Mouse (Mus musculus) gastrocnemius, postnatal 10 days (tissue): ENCODE measurements around the gene Tipin. TPM values are rescaled to one million over a fixed set of nuclear protein-coding genes. Genes with fewer than 3 reads are reported as not detected.
A peak's percentile ranks its signal among the peaks of the same experiment; 100 is the strongest.
"Not testable (repeated sequence)": the region's sequence is repeated elsewhere in the genome, so short reads cannot be mapped to it uniquely, and the experiment has no call there.

Source experiments
- DNase-seq: peaks from one replicate; pipeline ENCODE4 v3.0.0; 2021; ENCODE audit warnings: mixed read lengths
- total RNA-seq, 2 experiments: library from RNA; stranded (reverse); gene quantifications; 2 replicates each; pipeline ENCODE4 v1.2.3; 2021

Gene Tipin
- total RNA-seq, 2 experiments from 2014 or later: 19.2 to 24.3 TPM

- no peak for DNase-seq
These were observed 10.1 kb upstream of the Tipin start for GRCm38 (mm10) chr9:64271249-64271648.

DNA sequence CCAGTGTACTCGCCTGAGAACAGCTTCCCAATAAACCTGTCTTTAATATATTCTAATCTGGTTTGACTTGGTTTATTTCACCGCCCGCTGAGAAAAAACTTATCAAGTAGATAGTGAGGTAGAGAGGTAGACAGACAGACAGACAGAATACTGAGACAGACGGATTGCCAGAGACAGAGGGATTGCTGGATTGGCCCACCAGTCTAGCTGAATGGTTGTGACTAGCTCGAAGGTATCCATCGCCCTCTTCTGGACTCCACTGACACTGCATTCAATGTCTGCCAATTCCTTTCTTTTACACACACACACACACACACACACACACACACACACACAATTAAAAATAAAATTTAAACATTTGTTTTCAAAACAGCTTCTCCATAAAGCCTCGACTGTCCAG, 8.8 kb upstream of the Tipin start:
- peak; percentile 40 for DNase-seq

DNA sequence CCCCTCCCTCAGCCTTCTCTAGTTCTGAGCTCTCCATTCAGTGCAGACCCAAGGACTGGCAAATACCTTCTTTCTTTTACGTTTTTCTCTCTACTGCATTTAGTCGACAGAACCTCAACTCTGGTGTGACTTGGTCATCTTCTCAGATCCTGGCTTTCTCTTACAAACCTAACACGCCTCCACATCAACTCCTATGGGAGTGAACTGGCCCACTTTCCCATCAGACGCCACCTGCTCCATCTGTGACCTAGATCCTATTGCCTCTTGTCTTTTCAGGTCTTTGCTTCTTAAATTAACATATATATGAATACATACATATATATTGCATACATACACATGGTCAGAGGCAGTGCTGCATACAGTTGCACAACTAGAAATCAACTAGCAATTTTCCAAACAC, 7.6 kb upstream of the Tipin start:
- no peak for DNase-seq

DNA sequence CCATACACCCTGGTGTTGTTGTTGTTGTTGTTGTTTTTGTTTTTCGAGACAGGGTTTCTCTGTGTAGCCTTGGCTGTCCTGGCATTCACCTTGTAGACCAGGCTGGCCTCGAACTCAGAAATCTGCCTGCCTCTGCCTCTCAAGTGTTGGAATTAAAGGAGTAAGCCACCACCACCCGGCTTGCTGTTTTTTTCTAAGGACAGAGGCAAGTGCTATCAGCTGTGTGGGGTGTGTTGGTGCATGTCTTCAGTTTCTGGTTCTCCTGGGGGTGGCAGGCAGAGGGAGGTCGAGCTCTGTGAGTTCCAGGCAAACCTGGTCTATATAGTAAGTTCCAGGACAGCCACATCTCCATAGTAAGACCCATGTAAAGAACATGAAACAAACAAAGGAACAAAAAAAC, 7.1 kb upstream of the Tipin start:
- no peak for DNase-seq

DNA sequence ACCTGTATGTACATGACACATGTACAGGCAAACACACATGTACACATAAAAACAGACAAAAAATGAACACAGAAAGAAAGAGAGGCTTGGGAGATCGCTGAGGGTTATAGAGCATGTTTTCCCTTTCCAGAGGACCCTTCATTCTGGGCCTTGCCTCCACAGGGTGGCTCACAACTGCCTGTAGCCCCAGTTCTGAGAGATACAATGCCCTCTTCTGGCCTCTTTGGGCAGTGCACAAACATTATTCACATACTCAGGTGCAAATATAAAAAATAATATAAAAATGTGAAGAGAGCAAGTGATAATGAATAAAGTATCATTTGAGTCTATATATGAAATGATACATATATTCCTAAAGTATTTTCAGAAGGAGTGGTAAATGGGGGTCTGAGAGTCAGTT, 6.5 kb upstream of the Tipin start:
- no peak for DNase-seq

GRCm38 (mm10) chr9:64277706-64278105, 3.7 kb upstream of the Tipin start:
- DNase-seq: peak; percentile 72

DNA sequence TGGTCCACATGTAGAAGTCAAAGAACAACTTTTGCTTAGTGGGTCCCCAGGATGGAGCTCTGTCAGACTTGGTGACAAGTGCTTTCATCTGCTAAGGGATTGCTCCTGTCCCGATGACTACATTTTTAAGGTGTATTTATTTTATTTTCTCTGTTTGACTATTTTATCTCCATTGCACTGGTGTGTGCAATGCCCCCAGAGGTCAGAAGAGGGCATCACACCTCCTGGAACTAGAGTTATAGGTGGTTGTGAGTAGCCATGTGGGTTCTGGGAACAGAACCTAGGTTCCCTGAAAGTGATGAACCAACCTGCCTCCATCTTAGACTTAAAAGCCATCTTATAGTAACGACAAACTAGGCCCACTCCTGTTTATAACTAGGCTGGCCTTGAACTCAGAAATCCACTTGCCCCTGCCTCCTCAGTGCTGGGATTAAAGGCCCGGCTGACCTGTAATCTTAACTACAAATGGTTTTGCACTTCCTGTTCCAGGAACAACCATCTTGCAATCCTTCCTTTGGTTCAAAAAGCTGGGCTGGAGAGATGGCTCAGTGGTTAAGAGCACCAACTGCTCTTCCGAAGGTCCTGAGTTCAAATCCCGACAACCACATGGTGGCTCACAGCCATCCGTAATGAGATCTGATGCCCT, 2.6 kb upstream of the Tipin start:
- no peak for DNase-seq

DNA sequence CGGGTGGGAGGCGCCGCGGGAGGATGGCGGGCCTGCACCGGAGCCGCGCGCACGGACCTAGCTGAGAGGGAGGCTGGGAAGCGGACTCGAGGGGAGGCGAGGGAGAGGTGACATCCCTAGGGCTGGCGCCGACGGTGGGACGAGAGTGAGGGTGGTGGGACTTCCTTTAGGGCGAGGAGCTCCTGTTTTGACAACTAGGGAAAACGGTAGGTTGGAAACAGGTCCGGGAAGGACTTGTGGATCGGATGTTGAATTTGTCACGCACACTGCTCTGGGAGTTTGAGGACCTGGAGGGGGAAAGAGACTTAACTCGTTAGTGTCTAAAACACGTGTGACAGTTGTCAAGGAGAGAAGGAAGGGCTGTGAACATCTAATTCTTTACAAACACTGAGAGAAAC, 399 bp downstream of the Tipin start:
- no peak for DNase-seq

- no peak for DNase-seq
These were observed 1.1 kb downstream of the Tipin start for GRCm38 (mm10) chr9:64282404-64282987.

DNA sequence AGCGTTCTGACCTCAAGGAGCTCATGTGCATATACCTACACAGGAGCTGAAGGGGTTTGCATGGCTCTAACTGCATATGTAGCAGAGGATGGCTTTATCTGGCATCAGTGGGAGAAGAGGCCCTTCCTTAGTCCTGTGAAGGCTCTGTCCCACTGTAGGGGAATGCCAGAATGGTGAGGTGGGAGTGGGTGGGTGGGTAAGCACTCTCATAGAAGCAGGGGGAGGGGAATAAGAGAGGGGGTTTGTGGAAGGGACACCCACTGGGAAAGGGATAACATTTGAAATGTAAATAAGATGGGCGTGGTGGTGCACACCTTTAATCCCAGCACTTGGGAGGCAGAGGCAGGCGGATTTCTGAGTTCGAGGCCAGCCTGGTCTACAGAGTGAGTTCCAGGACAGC, 21.7 kb downstream of the Tipin start:
- not testable (repeated sequence) for DNase-seq

DNA sequence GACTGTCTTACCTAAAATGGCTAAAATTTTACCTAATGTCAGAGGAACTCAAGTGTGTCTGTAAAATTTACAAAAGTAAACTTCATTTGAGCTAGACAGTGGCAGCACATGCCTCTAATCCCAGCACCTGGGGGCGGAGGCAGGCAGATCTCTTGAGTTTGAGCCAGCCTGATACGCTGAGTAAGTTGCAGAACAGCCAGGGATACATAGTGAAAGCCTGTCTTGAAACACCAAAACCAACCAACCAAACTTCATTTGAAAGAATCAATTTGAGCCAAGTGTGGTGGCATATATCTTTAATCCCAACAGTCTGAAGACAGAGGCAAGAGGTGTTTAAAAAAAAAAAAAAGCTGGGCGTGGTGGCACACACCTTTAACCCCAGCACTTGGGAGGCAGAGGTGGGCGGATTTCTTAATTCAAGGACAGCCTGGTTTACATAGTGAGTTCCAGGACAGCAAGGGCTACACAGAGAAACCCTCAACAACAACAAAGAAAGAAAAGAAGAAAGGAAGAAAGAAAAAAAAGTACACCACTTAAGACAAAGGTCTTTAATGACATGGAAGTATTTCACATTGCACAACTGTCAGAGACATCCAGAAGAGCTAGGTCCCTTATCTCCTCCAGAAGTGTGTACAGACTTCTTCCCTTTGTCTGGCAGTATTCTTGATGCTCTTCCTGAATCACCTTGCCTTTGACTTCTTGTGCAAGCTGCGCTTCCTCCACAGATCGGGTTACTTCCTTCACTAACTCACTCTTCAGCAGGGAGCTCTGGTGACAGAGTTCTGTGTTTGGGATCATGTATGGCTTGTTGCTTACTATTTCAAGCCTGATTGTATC, 25.3 kb downstream of the Tipin start:
- no peak for DNase-seq

GRCm38 (mm10) chr9:64310996-64311785, 29.8 kb downstream of the Tipin start:
- DNase-seq: no peak

DNA sequence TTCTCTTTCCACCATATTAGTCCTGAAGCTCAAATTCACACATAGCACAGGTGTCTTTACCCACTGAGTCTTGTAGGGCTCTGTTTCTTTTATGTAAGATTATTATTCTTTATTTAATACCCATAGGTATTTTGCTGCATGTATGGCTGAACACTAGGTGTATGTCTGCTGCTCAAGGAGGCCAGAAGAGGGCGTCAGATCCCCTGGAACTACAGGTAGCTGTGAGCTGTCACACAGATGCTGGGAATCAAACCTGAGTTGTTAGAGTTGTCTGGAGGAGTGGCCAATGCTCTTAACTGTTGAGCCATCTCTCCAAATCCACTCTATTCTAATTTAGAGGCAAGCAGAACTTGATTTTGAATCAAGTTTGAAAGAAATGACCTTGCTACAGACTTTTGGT, 30.7 kb downstream of the Tipin start:
- no peak for DNase-seq

- no peak for DNase-seq
These were observed 33.3 kb downstream of the Tipin start for GRCm38 (mm10) chr9:64314696-64315095.

GRCm38 (mm10) chr9:64316986-64317385, 35.6 kb downstream of the Tipin start:
- no peak for DNase-seq

DNA sequence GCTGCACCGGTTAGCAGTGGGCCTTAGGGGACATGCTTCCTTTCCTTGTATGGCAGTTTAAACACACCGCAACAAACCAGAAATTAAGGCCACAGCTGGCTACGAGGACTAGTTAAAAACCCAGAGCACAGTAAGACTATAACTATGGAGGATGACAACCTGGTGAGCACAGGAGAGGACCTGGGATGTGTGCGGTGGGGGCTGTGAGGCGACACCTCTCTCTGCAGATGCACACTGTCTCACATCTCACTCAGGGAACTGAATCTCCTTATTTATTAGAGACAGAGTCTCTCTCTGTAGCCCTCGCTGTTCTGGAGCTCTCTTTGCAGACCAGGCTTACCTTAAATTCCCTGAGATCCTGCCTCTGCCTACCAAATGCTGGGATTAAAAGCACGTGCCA, 42.6 kb downstream of the Tipin start:
- no peak for DNase-seq

DNA sequence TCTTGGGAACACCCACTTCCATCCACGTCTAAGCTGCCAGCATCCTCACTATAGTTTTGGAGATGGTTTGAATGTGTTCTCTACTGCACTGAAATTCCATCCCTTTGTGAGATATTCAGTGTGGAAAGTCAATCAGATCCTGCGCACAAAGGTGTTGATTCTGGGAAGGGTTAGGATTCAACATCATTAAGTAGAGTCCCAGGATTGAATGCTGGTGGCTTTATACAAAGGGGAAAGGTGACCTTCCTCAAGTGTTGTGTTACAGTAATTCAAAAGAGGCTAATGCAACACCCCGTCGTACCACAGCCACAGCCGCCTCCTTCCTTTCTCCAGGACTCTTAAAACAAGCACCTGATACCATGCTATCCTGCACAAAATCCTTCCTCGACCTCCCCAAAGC, 54.4 kb downstream of the Tipin start:
- DNase-seq: no peak

GRCm38 (mm10) chr9:64339361-64339760, 58.0 kb downstream of the Tipin start:
- no peak for DNase-seq

GRCm38 (mm10) chr9:64340351-64341253, 59.2 kb downstream of the Tipin start:
- DNase-seq: peak; percentile 76

GRCm38 (mm10) chr9:64341254-64341566, 59.8 kb downstream of the Tipin start, which contains the start of gene Dis3l:
Gene Dis3l (minus strand): TSS chr9:64341288.
- DNase-seq: no peak

DNA sequence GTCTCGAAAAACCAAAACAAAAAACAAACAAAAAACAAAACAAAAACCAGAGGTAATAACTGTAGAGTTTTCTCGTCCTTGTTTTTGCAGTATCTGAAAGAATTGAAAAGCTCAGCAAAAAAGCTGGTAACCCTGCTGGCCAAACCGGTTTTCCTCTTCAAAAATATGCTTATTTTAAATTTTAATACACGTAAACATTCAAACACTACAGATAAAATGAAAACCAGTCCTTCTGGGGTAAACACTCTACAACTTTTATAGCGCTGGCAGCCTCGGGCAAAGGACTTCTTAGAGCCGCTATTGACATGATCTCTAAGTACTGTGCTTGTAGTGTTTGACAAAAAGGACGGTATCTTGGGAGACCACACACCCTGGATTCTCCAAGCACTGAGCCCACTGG, 60.3 kb downstream of the Tipin start:
- DNase-seq: no peak

DNA sequence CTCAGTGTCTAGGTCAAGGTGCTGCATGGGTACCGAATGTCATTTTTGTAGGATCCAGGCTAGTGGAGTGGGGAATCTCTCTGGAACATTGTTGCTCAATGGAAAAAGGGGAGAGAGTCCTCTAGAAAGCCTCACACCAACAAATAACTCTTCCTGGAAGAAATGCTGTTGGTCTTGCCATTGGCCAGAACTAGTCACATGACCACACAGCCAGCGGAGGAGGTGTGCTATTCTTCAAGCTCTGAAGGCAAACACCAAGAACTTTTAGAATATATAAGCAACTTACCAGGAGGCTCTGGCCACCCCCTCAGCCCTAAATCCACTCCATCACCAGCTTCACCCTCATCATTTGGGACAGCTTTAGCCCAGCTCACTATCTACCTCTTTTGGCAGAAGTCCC, 62.3 kb downstream of the Tipin start:
- DNase-seq: no peak
